Mouse (Mus musculus): ENCODE measurements around the gene Fam222b. TPM values are rescaled to one million over a fixed set of nuclear protein-coding genes. Genes with fewer than 3 reads are reported as not detected.

Gene Fam222b
- polyA plus RNA-seq, 1 experiment from 2014 or later = 10.5 TPM

GRCm38 (mm10) chr11:78161169-78161568 is 66.7 kb downstream of the Fam222b start:
- ATAC-seq (ENCODE audit: insufficient number of reproducible peaks, low FRiP score, low TSS enrichment, low read depth) = no peak
- Histone ChIP-seq H3K4me3 (no peak overlapping the region), H3K9ac (no peak overlapping the region), H3K9me3 (no peaks in the 10 kb centered on the region), H3K4me2 (0 out of 2 replicates have a peak overlapping the region, but pooled peaks have one; percentile 0), H3K36me3 (peaks cover 57% of the 10 kb centered on the region), H3K27ac (0 out of 2 replicates have a peak overlapping the region, but pooled peaks have one; percentile 35), H3K27me3 (no peaks in the 10 kb centered on the region), H3K4me1 (peaks cover 58% of the 10 kb centered on the region)
- 87% methylated on average over 14 of the region's 14 CpGs for WGBS

GRCm38 (mm10) chr11:78161968-78162367 is 67.5 kb downstream of the Fam222b start:
- Histone ChIP-seq H3K27me3 (no peaks in the 10 kb centered on the region), H3K9ac (no peak overlapping the region), H3K27ac (peak overlapping the region; percentile 98), H3K4me2 (peak overlapping the region; percentile 90), H3K36me3 (peaks cover 49% of the 10 kb centered on the region), H3K4me3 (peak overlapping the region; percentile 86), H3K9me3 (no peaks in the 10 kb centered on the region), H3K4me1 (peaks cover 66% of the 10 kb centered on the region)
- peak; percentile 0; the same call in 1 of the 2 replicates for ATAC-seq (ENCODE audit: insufficient number of reproducible peaks, low FRiP score, low TSS enrichment, low read depth)
- 27% methylated on average over 4 of the region's 4 CpGs for WGBS

- WGBS = 25% methylated on average over 6 of the region's 6 CpGs
- no peaks in the 10 kb centered on the region for H3K9me3 ChIP-seq
- H3K4me2 ChIP-seq = peak overlapping the region; percentile 90
- no peak overlapping the region for H3K9ac ChIP-seq
- ATAC-seq (ENCODE audit: insufficient number of reproducible peaks, low FRiP score, low TSS enrichment, low read depth) = no peak
- no peaks in the 10 kb centered on the region for H3K27me3 ChIP-seq
- H3K36me3 ChIP-seq = peaks cover 46% of the 10 kb centered on the region
- peak overlapping the region; percentile 86 for H3K4me3 ChIP-seq
- peaks cover 67% of the 10 kb centered on the region for H3K4me1 ChIP-seq
- H3K27ac ChIP-seq = peak overlapping the region; percentile 98
Observed at GRCm38 (mm10) chr11:78162504-78162903, 68.0 kb downstream of the Fam222b start.

GRCm38 (mm10) chr11:78163045-78163444 is 68.6 kb downstream of the Fam222b start:
- Histone ChIP-seq H3K9me3 (no peaks in the 10 kb centered on the region), H3K27ac (peak overlapping the region; percentile 98), H3K36me3 (peaks cover 40% of the 10 kb centered on the region), H3K9ac (peak overlapping the region; percentile 14; the same call in 1 of the 2 replicates), H3K27me3 (no peaks in the 10 kb centered on the region), H3K4me2 (peak overlapping the region; percentile 90), H3K4me3 (peak overlapping the region; percentile 86), H3K4me1 (peaks cover 64% of the 10 kb centered on the region)
- no peak for ATAC-seq (ENCODE audit: insufficient number of reproducible peaks, low FRiP score, low TSS enrichment, low read depth)
- WGBS = 31% methylated on average over 2 of the region's 2 CpGs

GRCm38 (mm10) chr11:78163681-78164603 is 69.5 kb downstream of the Fam222b start:
- Histone ChIP-seq H3K9me3 (no peaks in the 10 kb centered on the region), H3K9ac (peak overlapping the region; percentile 93), H3K27me3 (no peaks in the 10 kb centered on the region), H3K4me3 (peak overlapping the region; percentile 86), H3K4me2 (peak overlapping the region; percentile 90), H3K27ac (peak overlapping the region; percentile 98), H3K4me1 (peaks cover 65% of the 10 kb centered on the region), H3K36me3 (peaks cover 31% of the 10 kb centered on the region)
- WGBS = 0% methylated on average over 22 of the region's 22 CpGs
- peak; percentile 52 for ATAC-seq (ENCODE audit: insufficient number of reproducible peaks, low FRiP score, low TSS enrichment, low read depth)

- peaks cover 27% of the 10 kb centered on the region for H3K36me3 ChIP-seq
- peak overlapping the region; percentile 90 for H3K4me2 ChIP-seq
- H3K4me1 ChIP-seq = peaks cover 64% of the 10 kb centered on the region
- peak overlapping the region; percentile 93 for H3K9ac ChIP-seq
- H3K4me3 ChIP-seq = peak overlapping the region; percentile 86
- H3K27me3 ChIP-seq = no peaks in the 10 kb centered on the region
- WGBS = 0% methylated on average over 14 of the region's 14 CpGs
- peak overlapping the region; percentile 98 for H3K27ac ChIP-seq
- no peak for ATAC-seq (ENCODE audit: insufficient number of reproducible peaks, low FRiP score, low TSS enrichment, low read depth)
- H3K9me3 ChIP-seq = no peaks in the 10 kb centered on the region
Observed at GRCm38 (mm10) chr11:78164604-78164923, 70.1 kb downstream of the Fam222b start.

DNA sequence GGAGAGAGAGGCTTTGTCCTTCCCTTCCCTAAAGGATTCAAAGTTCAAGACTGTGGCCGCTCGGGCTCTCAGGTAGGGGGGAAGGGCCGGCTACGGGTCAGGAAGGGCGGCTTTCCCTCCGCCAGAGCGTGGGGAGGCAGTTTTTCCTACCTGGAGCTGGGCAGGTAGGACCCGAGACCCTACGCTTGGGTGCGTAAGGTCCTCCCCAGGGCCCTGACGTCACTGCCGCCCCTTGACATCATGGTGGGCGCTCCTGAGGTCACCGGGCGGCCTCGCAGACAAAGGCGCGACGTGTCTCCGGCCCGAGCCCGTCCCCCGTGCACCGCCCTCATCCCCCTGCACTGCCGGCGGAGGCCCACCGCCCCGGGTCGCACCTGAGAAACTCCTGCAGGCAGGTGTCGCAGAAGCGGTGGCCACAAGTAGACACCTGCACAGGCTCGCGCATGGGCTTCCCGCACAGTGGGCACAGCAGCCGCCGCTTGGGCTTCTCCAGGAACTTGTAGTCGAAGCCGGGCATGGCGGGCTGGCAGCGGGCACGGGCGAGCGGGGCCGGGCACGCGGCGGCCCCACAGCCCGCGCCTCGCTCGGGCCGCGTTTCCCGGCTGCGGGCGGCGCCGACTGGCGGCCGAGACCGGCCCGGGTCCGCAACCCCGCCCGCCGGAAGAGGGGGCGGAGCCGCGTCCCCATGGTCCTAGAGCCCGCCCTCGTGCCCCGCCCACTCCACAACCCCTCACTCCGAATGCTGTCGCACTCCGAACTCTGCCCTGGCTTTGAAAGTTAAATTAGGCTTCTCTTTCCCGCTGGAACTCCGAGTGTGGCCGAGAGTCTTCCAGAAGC is 70.7 kb downstream of the Fam222b start, which contains the start of gene Traf4:
Traf4 (minus strand) TSS at position 666 of the 837 bp plus-strand sequence.
- WGBS = under 1% methylated on average over 78 of the region's 78 CpGs
- peaks cover 58% of the 10 kb centered on the region for H3K4me1 ChIP-seq
- H3K36me3 ChIP-seq = peaks cover 21% of the 10 kb centered on the region
- peak within 1 kb of the TSS; percentile 93 for H3K9ac ChIP-seq
- no peaks in the 10 kb centered on the region for H3K9me3 ChIP-seq
- H3K27me3 ChIP-seq = no peaks in the 10 kb centered on the region
- H3K4me3 ChIP-seq = peak within 1 kb of the TSS; percentile 86
- peak within 1 kb of the TSS; percentile 98 for H3K27ac ChIP-seq
- H3K4me2 ChIP-seq = peak within 1 kb of the TSS; percentile 90
- peak; percentile 77 for ATAC-seq (ENCODE audit: insufficient number of reproducible peaks, low FRiP score, low TSS enrichment, low read depth)

DNA sequence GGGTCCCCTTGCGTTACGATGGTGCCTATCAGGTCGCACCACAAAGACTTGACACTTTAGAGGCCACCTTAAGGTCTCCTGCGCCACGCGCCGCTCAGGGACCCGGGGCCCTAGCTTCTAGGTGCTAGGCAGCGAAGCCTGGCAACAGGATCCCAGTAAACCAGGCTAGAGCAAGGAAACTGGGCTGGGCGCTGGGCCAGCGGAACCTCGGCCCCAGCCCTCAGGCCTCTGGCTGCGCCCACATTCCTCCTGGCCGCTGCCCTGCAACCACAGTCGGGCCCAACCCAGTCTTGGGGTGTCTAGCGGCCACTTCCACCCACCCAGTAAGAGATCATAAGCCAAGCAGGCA is 71.3 kb downstream of the Fam222b start:
- H3K9me3 ChIP-seq = no peaks in the 10 kb centered on the region
- H3K4me2 ChIP-seq = peak overlapping the region; percentile 90
- 0 out of 2 replicates have a peak, but pooled peaks have one; percentile 5 for ATAC-seq (ENCODE audit: insufficient number of reproducible peaks, low FRiP score, low TSS enrichment, low read depth)
- WGBS = 2% methylated on average over 16 of the region's 16 CpGs
- H3K27me3 ChIP-seq = no peaks in the 10 kb centered on the region
- H3K27ac ChIP-seq = peak overlapping the region; percentile 98
- H3K4me1 ChIP-seq = peaks cover 52% of the 10 kb centered on the region
- H3K4me3 ChIP-seq = peak overlapping the region; percentile 86
- peak overlapping the region; percentile 38; the same call in 1 of the 2 replicates for H3K9ac ChIP-seq
- peaks cover 20% of the 10 kb centered on the region for H3K36me3 ChIP-seq

DNA sequence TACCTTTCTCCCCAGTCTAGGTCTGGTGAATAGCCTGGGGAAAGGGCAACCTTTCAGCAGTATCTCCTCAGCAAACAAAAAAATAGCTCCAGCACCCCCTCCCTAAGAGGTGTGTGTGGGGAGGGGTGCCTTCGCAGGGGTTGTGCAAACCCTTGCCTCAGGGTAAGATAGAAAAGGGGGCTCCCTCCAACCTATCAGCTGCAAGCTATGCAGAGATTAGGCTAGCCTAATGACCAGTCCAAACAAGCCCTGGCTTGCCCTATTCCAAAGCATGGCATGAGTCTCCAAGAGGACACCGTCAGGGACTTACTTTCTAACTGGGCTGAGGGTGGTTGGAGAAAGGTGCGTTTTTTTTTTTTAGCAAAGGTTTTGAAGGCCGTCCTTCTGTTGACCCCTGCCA is 71.7 kb downstream of the Fam222b start:
- Histone ChIP-seq H3K36me3 (peaks cover 17% of the 10 kb centered on the region), H3K27ac (peak overlapping the region; percentile 98), H3K9me3 (no peaks in the 10 kb centered on the region), H3K27me3 (no peaks in the 10 kb centered on the region), H3K4me3 (peak overlapping the region; percentile 86), H3K4me1 (peaks cover 48% of the 10 kb centered on the region), H3K9ac (no peak overlapping the region), H3K4me2 (peak overlapping the region; percentile 90)
- 34% methylated on average over 4 of the region's 4 CpGs for WGBS
- no peak for ATAC-seq (ENCODE audit: insufficient number of reproducible peaks, low FRiP score, low TSS enrichment, low read depth)

GRCm38 (mm10) chr11:78166640-78167039 is 72.2 kb downstream of the Fam222b start:
- Histone ChIP-seq H3K27me3 (no peaks in the 10 kb centered on the region), H3K4me2 (no peak overlapping the region; the same call in 1 of the 2 replicates), H3K9ac (no peak overlapping the region), H3K4me3 (no peak overlapping the region), H3K4me1 (peaks cover 43% of the 10 kb centered on the region), H3K9me3 (no peaks in the 10 kb centered on the region), H3K27ac (0 out of 2 replicates have a peak overlapping the region, but pooled peaks have one; percentile 98), H3K36me3 (peaks cover 12% of the 10 kb centered on the region)
- WGBS = 62% methylated on average over 6 of the region's 6 CpGs
- ATAC-seq (ENCODE audit: insufficient number of reproducible peaks, low FRiP score, low TSS enrichment, low read depth) = no peak

GRCm38 (mm10) chr11:78167257-78167959 is 72.9 kb downstream of the Fam222b start:
- H3K27ac ChIP-seq = no peak overlapping the region
- WGBS = 88% methylated on average over 14 of the region's 14 CpGs
- no peak overlapping the region for H3K4me3 ChIP-seq

More at GRCm38 (mm10) chr11:78167257-78167959, 72.9 kb downstream of the Fam222b start:
- H3K27me3 ChIP-seq = no peaks in the 10 kb centered on the region
- H3K9me3 ChIP-seq = no peaks in the 10 kb centered on the region
- peaks cover 35% of the 10 kb centered on the region for H3K4me1 ChIP-seq
- peaks cover 11% of the 10 kb centered on the region for H3K36me3 ChIP-seq
- no peak overlapping the region for H3K9ac ChIP-seq
- H3K4me2 ChIP-seq = no peak overlapping the region
- ATAC-seq (ENCODE audit: insufficient number of reproducible peaks, low FRiP score, low TSS enrichment, low read depth) = no peak
